Mouse (Mus musculus) frontal cortex, postnatal 36 days (tissue): ENCODE results near the gene Lmo3.

Experiments
- DNase-seq, 2 experiments: peaks; one replicate each; pipeline ENCODE4 v3.0.0; 2022; ENCODE audit warnings: low spot score in 2 of 2

The Lmo3 gene

DNA sequence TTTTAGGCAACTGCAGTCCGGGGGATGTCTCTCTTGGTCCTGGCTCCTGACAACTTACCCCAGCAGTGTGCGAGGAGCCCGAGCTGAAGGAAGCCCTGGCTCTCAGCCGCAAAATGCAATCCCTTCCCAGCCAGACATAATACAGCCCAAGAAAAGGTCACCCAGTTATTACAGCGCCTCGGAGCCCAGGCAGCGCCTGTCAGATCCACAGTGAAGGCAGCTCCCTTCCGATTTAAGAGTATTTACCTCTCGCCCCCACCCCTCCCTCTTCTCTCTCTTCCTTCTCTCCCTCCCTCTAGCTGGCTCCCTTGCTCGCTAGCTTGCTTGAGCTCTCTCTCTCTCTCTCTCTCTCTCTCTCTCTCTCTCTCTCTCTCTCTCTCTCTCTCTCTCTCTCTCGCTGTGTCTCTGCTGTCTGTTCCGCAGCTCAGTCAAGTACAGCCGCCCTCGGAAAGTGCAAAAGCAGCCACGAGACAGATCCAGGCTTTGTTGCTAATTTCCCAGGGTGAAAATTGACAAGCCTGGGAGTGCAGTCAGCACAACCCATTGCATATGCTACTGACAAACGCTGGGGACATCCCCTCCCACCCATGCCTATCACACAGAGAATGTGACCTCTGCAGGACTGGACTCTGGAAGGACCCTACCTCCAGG, 159.0 kb downstream of the Lmo3 start:
- DNase-seq = peak; percentile 68 to 74

DNA sequence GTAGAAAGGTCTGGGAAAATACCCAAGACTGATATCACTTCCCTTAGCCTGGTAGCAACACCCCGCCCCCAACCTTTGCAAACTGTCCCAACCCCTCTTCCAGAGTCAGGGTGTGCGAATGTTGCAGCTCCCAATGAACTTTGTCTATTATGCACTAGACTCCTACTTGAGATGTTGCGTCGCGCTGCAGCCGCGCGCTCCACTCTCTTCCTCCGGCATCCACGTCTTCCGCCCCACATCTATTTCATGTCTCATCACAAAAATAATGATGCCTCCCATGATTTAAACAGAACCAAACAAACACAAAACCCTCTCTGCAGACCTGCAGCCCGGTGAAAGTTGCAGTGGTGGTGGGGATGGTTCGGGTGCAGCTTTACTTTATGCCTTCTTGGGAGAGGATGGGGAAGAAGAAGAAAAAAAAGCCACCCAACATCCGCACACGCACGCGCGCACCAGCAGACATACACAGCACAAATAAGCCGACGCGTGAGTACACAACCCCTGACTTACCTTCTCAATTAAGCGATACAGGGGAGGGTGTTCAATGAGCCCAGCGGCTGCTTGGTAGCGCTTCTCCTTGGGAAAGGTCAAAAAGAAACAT, 159.7 kb downstream of the Lmo3 start:
- peak in 1 of 2 experiments; percentile 63 for DNase-seq

GRCm38 (mm10) chr6:138421191-138421613, 160.6 kb downstream of the Lmo3 start:
- peak in 1 of 2 experiments; percentile 63 for DNase-seq

DNA sequence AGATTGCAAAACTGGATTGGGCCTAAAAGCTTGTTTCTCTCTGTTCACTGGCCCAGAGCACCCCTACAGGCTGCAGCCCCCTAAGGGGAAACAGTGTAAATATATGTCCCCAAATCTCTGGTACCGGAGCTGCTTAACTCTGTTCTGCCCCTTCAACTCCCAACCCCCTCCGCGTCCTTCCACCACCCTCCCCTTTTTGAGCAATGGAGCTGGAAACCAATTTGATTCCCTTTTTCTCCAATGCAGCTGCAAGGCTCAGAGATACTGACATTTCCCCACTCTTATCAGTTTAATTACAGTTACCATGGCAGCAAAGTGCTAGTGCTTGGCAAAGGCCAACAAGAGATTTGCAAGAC, 161.3 kb downstream of the Lmo3 start:
- peak in 1 of 2 experiments; percentile 38 for DNase-seq

GRCm38 (mm10) chr6:138419871-138420535, 161.8 kb downstream of the Lmo3 start:
- DNase-seq = no peak

- peak in 1 of 2 experiments; percentile 34 for DNase-seq
Measured at GRCm38 (mm10) chr6:138412075-138412474, 169.7 kb downstream of the Lmo3 start.

DNA sequence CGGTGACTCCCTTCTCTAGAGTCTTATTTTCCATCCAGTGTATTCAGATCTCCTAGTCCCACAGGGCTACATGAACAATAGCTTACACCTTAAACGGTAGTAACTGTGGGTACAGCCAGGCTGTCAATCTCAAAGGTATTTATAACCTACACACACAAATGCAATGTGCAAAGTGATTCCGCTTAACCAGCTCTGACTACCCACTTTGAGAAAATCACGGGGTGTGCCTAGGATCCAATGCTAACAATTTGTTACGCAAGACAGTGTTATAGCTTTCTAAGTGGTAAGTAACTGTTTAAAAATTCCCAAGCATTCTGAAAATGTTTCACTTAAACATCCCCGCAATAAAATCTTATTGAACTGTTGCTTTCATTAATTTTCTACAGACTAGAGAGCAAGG, 179.7 kb downstream of the Lmo3 start:
- no peak for DNase-seq

DNA sequence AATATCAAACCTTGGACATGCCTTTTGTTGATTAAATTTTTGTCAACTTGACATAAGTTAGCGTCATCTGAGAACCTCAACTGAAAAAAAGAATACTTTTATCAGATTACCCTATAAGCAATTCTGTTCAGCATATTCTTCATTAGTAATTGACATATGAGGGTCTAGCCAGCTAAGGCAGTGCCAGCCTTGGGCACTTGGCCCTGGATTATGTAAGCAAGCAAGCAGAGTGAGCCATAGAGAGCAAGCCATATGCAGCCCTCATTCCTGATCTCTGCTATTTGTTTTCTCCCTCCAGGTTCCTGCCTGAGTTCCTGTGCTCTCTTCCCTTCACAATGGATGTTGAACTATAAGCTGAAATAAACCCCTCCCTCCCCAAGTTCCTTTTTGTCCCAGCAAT, 182.9 kb downstream of the Lmo3 start:
- DNase-seq = no peak

GRCm38 (mm10) chr6:138391085-138391484, 190.7 kb downstream of the Lmo3 start:
- DNase-seq = no peak

GRCm38 (mm10) chr6:138388168-138388936, 193.4 kb downstream of the Lmo3 start:
- no peak for DNase-seq

DNA sequence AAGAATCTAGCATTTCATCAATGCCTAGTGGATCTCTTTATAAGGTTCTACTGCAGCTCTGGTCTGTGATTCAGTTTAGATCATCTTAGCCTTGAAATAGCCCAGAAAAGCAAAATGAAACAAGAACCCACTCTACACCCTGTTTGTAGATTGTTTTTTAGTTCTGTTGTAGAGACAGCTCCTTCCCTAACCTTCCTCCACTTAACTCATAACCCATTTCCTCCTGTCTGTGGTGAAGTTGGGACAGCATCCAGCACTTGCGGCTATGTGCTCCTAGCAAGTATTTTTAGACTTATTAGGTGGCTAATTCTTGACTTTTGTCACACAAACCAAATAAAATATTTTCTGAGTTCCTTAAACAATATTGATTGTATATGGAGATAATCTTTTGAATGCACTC, 198.6 kb downstream of the Lmo3 start:
- no peak for DNase-seq

GRCm38 (mm10) chr6:138371176-138371575, 210.6 kb downstream of the Lmo3 start:
- DNase-seq = no peak

GRCm38 (mm10) chr6:138364111-138364510, 217.7 kb downstream of the Lmo3 start:
- DNase-seq = no peak

DNA sequence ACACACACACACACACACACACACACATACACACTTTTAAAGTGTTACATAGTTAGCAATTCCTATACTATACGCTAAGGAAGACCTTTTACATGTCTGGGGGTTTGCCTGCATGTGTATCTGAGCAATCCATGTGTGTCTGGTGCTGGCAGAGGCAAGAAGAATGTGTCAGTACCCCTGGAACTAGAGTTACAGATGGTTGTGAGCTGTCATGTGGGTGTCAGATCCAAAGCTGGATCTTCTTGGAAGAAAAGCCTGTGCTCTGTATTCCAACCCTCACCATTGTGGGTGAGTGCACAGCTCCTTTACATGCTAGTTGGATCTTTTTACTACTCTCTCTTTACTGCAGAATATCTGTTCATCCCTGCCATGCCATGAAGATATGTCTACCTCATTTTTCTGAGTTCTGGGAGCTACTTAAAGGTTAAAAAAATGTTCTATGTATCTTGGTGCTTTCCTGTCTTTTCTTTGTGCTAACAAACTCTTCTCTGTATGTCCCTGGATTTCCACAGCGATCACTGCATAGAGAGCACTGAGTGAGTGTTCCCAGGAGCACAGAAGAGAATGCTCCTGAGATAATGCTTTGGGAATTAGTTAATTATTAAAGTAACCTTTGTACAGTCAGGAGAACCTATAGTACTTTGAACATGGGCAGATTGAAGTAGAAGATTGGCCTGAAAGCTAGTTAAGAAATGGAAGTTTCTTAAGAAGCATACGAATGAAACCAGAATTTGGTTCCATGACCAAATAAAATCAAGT, 231.0 kb downstream of the Lmo3 start:
- peak; percentile 14 to 15 for DNase-seq

- no peak for DNase-seq
Measured at GRCm38 (mm10) chr6:138346558-138346957, 235.2 kb downstream of the Lmo3 start.

DNA sequence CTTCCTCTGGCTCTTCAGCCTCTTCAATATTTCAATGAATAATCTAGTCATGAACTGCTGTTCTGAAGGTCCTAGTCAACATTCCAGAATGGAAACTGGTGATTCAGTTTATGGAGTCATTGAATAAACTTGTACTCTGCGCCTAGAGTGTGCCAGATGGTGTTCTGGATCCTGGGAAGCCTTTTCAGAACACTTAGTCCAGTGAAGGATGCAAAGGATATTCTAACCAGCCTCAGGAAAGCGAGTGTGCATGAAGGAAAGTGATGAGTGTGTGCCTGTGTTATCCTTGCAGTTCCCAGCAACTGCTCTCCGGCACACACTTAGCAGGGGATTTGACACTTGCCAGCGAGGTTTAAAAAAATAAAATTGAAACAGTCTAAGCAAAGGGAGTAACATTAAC, 245.9 kb downstream of the Lmo3 start:
- DNase-seq = no peak

GRCm38 (mm10) chr6:138333991-138334390, 247.8 kb downstream of the Lmo3 start:
- DNase-seq = no peak

- DNase-seq = no peak
Measured at GRCm38 (mm10) chr6:138325744-138326400, 255.9 kb downstream of the Lmo3 start.

- no peak for DNase-seq
Measured at GRCm38 (mm10) chr6:138325145-138325544, 256.6 kb downstream of the Lmo3 start.

- DNase-seq = no peak
Measured at GRCm38 (mm10) chr6:138323325-138323724, 258.4 kb downstream of the Lmo3 start.

- no peak for DNase-seq
Measured at GRCm38 (mm10) chr6:138320190-138320737, 261.5 kb downstream of the Lmo3 start.
